9 mouse cellular contexts compared by ENCODE assay signal in the genomic region with DNA sequence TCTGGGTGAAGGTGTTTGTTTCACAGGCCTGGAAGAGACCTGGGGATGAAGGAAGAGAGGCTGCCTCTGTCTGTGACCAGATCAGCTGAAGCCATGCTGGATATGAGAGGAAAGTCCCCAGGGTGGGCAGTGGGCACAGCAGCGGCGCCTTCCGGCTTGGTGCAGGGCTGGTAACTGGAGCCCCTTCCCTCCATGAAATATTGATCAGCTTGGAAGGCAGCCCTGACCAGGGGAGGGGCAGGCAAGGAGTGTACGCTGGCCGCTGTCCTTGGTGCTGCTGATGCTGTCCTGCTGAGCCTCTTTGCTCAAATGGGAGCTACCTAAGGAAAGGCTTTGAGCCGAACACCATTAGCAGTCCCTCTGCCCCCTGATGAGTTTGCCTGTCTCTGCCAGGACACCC. TPM values are rescaled to one million over a fixed set of nuclear protein-coding genes. Genes with fewer than 3 reads are reported as not detected.
DNase-seq lines count a peak whose midpoint lies in the region; ATAC-seq and TF ChIP-seq lines count a peak whose summit lies in the region.
"Had no signal": no experiment of that assay in that cellular context is flagged by ENCODE, and none has a peak within 500 bp of the region (broad histone marks: within the 10 kb centered on the region; RNA-seq: fewer than 3 reads in every experiment).

No protein-coding gene starts in this region.

- H3K4me2 ChIP-seq in intestine, embryonic 14.5 days (ENCODE audit: low read length), result no peak overlapping the region
- no peak overlapping the region for H3K4me2 ChIP-seq in intestine, postnatal 0 days (replicated peaks; ENCODE audit: low read depth)
- H3K4me2 ChIP-seq: midbrain, embryonic 12.5 days had no signal

- no peak overlapping the region for H3K9ac ChIP-seq in intestine, embryonic 14.5 days (ENCODE audit: low read length)
- H3K9ac ChIP-seq in intestine, postnatal 0 days (ENCODE audit: low read depth, low read length), result no peak overlapping the region
- H3K9ac ChIP-seq: midbrain, embryonic 12.5 days had no signal

- H3K36me3 ChIP-seq in intestine, embryonic 14.5 days (ENCODE audit: control insufficient read depth, insufficient read depth, low read length), result no peaks in the 10 kb centered on the region
- no peaks in the 10 kb centered on the region for H3K36me3 ChIP-seq in intestine, postnatal 0 days (ENCODE audit: control insufficient read depth, insufficient read depth)
- H3K36me3 ChIP-seq: midbrain, embryonic 12.5 days had no signal

- ATAC-seq in intestine, embryonic 14.5 days (replicated peaks; ENCODE audit: low FRiP score, low TSS enrichment, low read depth), result peak; percentile 64; the same call in 1 of the 2 replicates
- ATAC-seq in intestine, postnatal 0 days, result no peak

- no peak overlapping the region for H3K4me3 ChIP-seq in intestine, embryonic 14.5 days (ENCODE audit: low read depth, low read length)
- H3K4me3 ChIP-seq in intestine, postnatal 0 days (ENCODE audit: low read depth, low read length), result no peak overlapping the region
- H3K4me3 ChIP-seq: midbrain, embryonic 12.5 days had no signal

- DNase-seq in intestine, embryonic 14.5 days (ENCODE audit: low spot score), result peak; percentile 89
- peak; percentile 69 for DNase-seq in ZHBTc4 (ENCODE audit: low read depth, low spot score)
- DNase-seq in hindlimb bud, embryonic 11.5 days (ENCODE audit: extremely low spot score, low read depth, low spot score), result peak; percentile 31
- DNase-seq in mesoderm, embryonic 11.5 days (ENCODE audit: low read depth, low spot score), result peak; percentile 78
- DNase-seq in layer of hippocampus, adult 9-10 months (ENCODE audit: low spot score), result no peak
- no peak for DNase-seq in frontal cortex, postnatal 10 days (ENCODE audit: low spot score in 2 of 2)
- DNase-seq in left cerebral cortex, adult 8-10 months (ENCODE audit: low spot score in 2 of 2), result no peak

- TF ChIP-seq CTCF in intestine, postnatal 0 days (IDR thresholded peaks at IDR 0.05; ENCODE audit: low read depth), result no peak

- H3K4me1 ChIP-seq in intestine, embryonic 14.5 days (replicated peaks; ENCODE audit: control insufficient read depth, insufficient read depth, low read length), result no peaks in the 10 kb centered on the region
- H3K4me1 ChIP-seq in intestine, postnatal 0 days (replicated peaks; ENCODE audit: control insufficient read depth, insufficient read depth, low read length), result no peaks in the 10 kb centered on the region

- no peak overlapping the region for H3K27ac ChIP-seq in intestine, embryonic 14.5 days (ENCODE audit: low read depth)
- H3K27ac ChIP-seq in intestine, postnatal 0 days (ENCODE audit: low read depth, low read length), result no peak overlapping the region
- H3K27ac ChIP-seq: midbrain, embryonic 12.5 days had no signal

- no peaks in the 10 kb centered on the region for H3K9me3 ChIP-seq in intestine, embryonic 14.5 days (ENCODE audit: control insufficient read depth, low read length)
- H3K9me3 ChIP-seq in intestine, postnatal 0 days (ENCODE audit: control insufficient read depth), result no peaks in the 10 kb centered on the region
- H3K9me3 ChIP-seq: midbrain, embryonic 12.5 days had no signal

- WGBS in intestine, embryonic 14.5 days, result 3% methylated on average over 6 of the region's 6 CpGs
- 2% methylated on average over 6 of the region's 6 CpGs for WGBS in intestine, postnatal 0 days

- H3K27me3 ChIP-seq in intestine, embryonic 14.5 days (replicated peaks; ENCODE audit: control insufficient read depth, insufficient read depth, low read length), result no peaks in the 10 kb centered on the region
- no peaks in the 10 kb centered on the region for H3K27me3 ChIP-seq in intestine, postnatal 0 days (replicated peaks; ENCODE audit: control insufficient read depth, insufficient read depth, low read length)
- H3K27me3 ChIP-seq: midbrain, embryonic 12.5 days had no signal

RNA-seq across cellular contexts. Expression of gene Rims3, which starts 11.6 kb away (rescaled TPM):
- 2.2 and 2.5 TPM in 2 replicates for polyA plus RNA-seq in intestine, embryonic 14.5 days (2014; fragmentation: Nextera tagmentation; extraction: Ambion mirVana)
- polyA plus RNA-seq in intestine, postnatal 0 days (2015; fragmentation: Nextera tagmentation; extraction: Ambion mirVana), result 0.77 and 0.95 TPM in 2 replicates
- 100 to 1,000 TPM; 137 to 160 (median 147) TPM for total RNA-seq in left cerebral cortex, adult 8-10 months (2022)

RNA-seq across cellular contexts. Expression of gene Nfyc, which starts 34.8 kb away (rescaled TPM):
- polyA plus RNA-seq in intestine, embryonic 14.5 days (2014; fragmentation: Nextera tagmentation; extraction: Ambion mirVana), result 101 and 109 TPM in 2 replicates
- 47.7 and 49.8 TPM in 2 replicates for polyA plus RNA-seq in intestine, postnatal 0 days (2015; fragmentation: Nextera tagmentation; extraction: Ambion mirVana)
- total RNA-seq in left cerebral cortex, adult 8-10 months (2022), result 10 to 100 TPM; 42.4 to 48.9 (median 47.9) TPM

RNA-seq across cellular contexts. Expression of gene Exo5, which starts 58.6 kb away (rescaled TPM):
- 22.4 and 24.3 TPM in 2 replicates for polyA plus RNA-seq in intestine, embryonic 14.5 days (2014; fragmentation: Nextera tagmentation; extraction: Ambion mirVana)
- polyA plus RNA-seq in intestine, postnatal 0 days (2015; fragmentation: Nextera tagmentation; extraction: Ambion mirVana), result 12.3 and 12.6 TPM in 2 replicates
- 10 to 100 TPM; 13.9 to 16.5 (median 14.9) TPM for total RNA-seq in left cerebral cortex, adult 8-10 months (2022)

Comparison
In these comparisons a context has a peak if more than half of its experiments do, and no peak if none do; other contexts are left out.
1. DNase-seq: peak in intestine, embryonic 14.5 days (single experiment), ZHBTc4 (single experiment), hindlimb bud, embryonic 11.5 days (single experiment) and mesoderm, embryonic 11.5 days (single experiment); none in layer of hippocampus, adult 9-10 months (single experiment), frontal cortex, postnatal 10 days (0 of 2) and left cerebral cortex, adult 8-10 months (0 of 2).